Mouse (Mus musculus) monocyte, adult 2 months (primary cell): Measurements from ENCODE around the gene Dmtf1.
A peak's percentile ranks its signal among the peaks of the same experiment; 100 is the strongest.

Experiments
- DNase-seq, 2 experiments: peaks; one replicate each; pipeline ENCODE4 v3.0.0; 2022; ENCODE audit warnings: low spot score in 2 of 2, low read depth in 1 of 2

Gene Dmtf1

DNA sequence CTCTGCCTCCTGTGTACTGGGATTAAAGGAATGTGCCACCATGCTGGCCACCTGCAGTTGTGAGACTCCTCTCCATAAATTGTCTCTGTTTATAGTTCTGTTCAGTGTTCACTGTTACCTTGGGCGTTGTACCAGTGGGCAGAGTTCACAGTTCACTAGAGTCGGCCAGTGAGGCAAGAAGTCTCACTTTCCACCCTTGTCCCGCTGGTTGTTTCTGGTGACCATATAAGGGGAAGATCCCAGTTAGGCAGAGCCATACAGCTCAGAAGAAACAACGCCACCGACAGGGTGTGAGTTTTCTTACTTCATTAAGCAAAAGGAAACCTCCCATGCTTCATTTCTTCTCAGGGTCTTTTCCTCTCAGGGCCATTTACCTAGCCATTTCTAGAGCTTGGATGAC is 53.1 kb downstream of the Dmtf1 start:
- no peak for DNase-seq

DNA sequence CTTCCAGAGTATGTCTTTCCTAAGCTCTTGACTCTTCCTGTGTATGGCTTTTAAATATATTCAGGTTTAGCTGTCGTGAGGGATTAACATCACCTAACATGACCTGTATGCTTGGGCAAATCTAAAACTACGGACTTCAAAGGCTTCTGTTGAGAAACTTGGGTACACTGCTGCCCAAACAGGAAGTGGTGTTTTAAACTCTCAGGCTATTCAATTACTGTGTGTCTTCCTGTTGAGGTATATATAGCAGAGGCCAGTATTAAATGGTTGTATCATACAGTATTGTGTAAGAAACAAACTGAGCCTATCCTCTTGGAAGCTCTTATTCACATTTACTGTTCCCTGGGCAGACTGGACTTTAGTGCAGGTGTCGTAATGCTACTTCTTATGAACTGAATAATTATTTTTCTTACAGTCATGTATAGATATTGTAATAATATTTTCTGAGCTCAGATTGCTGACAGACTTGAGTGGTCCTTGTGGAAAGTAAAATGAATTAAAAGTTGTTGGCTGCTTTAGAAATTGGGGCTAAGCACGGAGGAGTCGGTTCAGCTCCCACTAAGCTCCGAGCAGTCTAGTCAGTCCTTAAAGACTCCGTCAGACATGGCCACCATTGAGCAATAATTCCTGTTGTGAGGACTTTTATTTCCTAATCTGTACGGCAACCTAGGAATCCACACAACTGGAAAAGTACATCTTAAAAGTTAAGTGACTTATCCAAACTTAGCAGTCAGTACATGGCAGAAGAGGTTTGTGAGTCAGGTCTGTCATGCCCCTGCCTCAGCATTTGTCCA is 54.1 kb downstream of the Dmtf1 start:
- DNase-seq: no peak

DNA sequence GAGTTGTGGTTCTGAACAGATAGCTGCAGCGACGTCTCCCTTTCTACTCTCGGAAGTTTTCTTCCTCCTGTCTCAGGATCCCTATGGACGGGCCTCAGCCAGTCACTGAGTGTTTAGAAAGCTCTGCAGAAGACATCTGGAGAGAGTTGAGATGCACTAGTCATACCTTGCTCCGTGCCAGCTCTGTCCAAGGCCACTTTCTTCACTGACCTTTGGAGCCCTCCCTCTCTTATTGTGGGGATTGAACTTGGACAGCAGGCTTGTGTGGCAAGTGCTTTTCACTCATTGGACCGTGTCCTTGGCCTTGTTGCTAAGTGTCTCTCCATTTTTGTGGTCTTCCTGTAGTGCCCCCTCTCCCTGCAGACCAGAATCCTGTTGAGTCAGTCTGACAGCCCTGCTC is 54.8 kb downstream of the Dmtf1 start:
- DNase-seq: no peak

DNA sequence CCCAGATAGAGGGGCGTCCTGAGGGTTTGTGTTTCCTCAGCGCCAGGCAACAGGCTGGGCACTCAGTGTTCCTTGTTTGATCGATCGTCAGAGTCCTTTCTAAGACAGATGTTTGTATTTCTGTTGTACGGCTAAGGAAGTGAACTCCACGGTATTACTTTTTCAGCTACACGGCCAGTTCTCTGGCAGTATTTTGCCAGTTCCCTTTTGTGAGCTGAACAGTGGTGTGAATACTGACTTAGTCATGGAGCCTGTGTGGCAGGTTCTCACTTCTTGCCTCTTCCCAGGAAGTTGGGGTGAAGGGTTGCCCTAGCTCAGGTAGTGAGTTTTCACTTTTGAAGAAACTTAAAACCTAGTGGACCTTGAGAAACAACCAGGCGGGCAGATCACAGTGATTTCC is 57.6 kb downstream of the Dmtf1 start:
- no peak for DNase-seq

DNA sequence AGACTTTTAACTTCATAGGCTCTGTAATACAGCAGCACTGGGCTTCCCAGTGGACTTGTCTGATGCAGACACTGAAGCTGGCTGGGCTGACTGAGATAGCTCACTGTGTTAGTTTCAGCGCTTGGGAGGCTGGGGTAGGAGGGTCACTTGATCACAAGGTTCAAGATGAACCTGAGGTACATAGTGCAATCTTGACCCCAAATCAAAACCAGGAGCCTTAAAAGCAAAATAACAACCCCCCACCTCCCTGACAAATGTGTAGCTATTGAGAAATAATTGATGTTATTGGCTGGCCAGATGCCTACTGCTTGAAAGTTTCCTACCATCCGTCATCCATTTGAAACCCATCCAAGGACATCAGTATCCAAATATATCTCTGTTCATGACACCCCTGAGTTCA is 58.9 kb downstream of the Dmtf1 start:
- DNase-seq: no peak

DNA sequence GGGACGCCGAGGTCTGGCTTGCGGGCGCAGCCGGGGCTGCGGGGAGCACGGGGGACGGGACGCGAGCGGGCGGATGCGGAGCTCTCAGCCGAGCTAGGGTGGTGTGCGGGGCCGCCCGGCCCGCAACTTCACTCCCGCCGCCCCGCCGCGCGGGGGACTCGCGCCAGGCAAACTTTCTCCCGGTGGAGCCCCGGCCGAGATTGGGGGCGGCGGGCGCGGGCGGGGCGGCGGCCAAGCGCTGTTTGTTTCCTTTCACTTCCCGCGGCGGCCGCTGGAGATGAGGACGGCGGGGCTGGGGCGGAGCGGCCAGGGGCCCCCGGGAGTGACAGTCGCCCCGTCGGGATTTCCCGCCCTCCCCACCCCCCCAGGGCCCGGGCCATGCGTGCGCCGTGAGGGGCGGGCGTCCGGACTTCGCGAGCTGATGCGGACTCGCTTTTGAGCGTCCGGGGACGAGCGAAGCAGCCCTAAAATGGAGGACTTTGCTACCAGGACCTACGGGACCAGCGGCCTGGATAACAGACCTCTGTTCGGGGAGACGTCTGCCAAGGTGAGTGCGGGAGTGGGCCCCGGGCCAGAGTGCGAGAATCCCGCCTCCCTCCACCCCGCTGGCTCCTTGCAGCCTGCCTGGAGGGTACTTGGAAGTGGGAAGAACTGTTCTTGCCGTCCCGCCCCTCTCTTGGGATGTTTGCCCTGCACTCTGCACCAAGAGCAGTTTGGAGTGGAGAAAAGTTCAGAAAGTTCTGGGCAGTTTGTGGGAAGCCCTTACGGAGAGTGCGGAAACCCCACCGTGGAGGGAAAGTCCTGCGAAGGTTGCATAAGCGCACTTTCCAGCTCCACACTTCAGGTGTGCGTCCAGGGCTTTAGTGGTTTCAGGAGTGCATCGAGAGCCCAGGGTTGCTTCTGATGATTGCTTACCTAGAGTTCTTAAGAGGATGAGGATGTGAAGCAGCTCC is 60.5 kb downstream of the Dmtf1 start:
- DNase-seq: peak in 1 of 2 experiments; percentile 24

DNA sequence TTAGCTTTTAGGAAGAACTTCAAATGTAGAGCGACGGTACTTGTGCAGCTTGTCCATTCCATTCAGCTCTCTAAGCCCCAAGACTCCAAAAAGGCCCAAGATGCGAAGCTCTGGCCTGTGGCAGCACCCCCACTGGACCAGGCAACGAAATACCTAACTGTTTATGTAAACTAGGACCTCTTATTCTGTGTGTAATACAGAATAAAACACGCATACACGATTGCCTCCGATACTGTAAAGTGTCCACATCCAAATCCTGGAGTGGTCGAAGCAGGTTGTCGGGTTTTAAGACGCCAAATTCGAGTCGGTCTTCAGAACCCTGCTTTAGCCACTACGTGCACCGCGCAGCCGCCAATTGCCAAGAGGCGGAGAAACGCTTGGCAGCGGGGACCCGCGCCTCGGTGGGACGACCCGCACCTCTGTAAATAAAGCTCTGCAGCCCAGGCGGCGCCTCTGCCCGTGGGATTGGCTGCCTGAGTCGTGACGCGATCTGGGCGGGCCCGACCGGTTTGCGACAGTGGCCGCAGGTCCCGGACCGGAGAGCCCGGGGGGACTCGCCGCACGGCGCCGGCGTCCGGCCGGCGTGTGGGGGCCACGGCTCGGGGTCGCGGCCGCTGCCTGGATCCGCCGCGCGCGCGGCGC is 61.2 kb downstream of the Dmtf1 start, which contains the start of gene Tmem243:
Gene Tmem243, plus strand, starts transcription at position 462 of the 642 bp plus-strand sequence.
- peak; percentile 46 to 70 for DNase-seq

DNA sequence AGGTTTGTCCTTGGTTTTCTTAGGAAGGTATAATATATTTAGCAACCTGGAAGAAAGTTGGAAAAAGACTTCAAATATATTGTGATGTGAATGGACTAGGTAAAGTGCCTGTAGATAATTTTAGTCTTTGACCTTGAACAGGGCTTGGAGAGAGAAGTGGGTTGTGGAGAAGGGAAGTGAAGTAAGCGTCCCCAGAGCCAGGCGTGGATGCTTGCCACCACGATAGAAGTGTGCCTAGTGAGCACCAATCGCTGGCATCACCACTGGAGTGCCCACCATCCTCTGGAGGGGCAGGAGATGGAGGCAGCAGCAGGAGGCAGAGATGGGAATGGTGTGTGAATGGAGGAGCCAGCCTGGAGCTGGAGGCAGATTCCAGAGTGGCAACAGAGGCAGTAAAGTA is 68.1 kb downstream of the Dmtf1 start:
- no peak for DNase-seq

DNA sequence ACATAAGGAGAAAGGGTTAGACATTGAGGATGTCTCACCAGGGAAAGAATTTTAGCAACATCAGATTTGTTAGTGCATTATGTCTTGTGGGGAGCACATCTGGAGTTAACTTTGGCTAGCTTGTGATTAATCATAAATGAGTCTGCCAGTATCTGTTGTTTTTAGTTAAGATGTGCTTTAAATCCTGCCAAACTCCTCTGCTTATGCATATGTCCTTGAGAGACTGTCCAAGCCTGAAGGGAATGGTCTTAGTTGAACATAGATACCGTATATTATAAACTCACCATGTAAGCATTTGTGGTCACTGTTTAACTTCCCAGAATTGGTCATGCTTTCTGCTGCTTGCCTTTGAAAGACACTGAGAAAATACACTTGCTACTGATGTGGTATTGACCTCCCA is 68.9 kb downstream of the Dmtf1 start:
- DNase-seq: no peak

DNA sequence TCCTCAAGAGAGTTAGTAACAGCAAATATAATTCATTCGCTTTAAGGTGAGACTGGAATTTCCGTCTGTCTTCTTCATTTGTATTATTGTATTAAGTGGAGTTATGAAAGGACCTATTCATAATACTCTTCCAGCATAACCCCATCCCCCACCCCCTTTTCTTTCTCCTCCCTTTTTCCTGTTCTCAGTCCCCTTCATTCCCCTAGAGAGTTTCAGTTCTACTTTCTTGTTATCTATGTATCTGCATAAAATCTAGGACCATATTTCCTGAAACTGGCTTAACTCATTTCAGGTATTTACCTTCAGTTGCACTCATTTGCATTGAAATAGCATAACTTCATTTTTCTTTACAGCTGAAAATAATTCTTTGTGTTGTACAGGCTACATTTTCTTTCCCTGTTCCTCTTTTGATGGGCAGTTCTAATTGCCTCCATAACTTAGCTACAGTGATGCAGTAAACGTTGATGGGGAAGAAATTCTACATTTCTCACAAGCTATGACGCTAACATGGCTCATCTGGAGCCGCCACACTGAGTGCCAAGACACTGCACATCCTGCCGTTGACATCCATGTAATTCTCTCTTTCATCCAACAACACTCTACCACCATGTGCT is 71.0 kb downstream of the Dmtf1 start:
- no peak for DNase-seq

DNA sequence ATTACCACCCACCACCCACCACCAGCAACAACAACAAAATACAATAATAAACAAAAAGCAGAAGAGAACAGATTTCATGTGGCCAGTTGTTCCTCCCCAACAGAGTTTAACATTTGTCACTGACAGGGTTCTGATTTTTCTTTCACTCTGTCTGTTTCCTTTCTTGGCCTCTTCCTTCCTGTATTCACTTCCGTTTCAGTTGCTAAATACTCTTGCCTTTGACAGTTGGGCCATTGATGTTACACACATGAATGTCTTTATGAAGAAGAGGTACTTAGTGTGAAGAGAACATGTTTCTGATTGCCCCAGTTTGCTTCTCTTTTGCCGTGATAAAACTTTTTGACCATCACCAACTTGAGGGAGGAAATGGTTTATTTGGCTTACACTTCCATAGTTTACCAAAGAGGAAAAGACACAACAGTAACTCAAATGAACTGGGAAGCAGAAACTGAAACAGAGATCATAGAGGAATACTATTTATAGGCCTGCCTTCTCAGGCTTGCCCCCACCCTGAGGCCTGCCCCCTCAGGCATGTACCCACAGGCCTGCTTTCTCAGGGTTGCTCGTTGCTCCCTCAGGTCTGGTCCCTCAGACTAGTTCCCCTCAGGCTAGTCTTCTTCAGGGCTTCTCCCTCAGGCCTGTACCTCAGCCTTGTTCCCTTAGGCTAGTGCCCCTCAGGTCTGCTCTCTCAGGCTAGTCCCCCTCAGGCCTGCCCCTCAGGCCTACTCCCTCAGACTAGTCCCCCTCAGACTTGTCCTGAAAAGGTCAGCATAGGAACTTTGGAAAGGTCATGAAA is 74.5 kb downstream of the Dmtf1 start:
- DNase-seq: no peak

DNA sequence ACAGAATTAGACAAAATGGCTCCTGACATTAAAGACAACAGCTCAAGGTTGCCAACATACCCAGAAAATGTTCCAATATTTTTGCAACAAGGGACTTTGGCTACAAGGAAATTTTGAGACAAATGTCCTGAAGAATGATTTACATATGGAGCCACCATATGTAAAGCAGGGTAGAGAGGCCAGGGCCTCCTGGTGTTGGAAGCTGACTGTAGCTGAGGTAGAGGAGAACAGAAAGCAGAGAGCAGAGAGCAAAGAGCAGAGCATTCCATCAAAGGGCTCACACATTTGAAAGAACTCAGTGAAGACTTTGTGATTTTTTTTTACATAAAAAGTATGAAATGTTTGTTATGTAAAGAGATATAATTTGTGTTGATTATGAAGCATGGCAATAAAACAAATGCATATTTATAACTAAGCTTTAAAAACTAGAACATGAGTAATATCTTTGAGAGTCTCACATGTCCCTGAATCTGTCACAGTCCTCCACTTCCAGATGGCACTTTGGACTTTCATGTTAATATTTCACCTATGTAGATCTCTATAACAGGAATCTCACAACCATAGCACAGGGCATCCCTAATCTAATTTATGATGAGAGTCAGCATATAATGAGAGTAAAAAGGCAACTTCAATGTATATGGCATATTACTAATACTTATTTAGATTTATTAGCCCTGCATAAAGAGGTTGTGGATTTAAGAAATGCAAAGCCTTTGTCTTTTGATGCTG is 81.6 kb downstream of the Dmtf1 start:
- no peak for DNase-seq

DNA sequence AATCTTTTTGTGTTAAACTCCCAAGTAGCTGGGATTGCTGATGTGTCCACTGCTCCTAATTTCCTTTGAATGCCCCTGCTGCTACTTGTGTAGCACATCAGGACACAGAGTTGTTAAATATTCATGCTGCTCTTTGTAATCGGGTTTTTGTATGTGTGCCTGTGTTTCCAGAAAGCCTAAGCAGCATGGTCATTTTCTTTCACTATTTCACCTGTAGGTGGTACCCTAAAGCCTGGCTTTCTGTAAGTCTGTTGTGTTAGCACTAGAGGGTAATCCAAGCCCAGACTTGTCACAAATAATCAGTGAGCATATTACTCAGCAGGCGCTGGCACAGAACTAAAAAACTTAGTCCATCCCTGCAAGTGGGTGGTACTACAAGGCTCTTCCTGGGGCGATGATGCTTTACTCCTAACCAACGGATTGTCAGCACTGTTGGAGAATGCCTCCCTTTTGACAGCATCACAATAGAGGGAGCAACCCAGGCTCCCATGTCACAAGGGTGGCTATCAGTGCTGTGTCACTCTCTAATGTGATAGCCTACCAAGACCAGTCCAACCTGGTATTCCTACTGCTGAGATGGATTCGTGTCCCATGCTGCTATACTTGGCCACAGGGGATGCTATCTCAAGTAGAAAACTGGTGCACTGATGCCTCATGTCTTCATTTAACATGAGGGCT is 88.3 kb downstream of the Dmtf1 start:
- no peak for DNase-seq

DNA sequence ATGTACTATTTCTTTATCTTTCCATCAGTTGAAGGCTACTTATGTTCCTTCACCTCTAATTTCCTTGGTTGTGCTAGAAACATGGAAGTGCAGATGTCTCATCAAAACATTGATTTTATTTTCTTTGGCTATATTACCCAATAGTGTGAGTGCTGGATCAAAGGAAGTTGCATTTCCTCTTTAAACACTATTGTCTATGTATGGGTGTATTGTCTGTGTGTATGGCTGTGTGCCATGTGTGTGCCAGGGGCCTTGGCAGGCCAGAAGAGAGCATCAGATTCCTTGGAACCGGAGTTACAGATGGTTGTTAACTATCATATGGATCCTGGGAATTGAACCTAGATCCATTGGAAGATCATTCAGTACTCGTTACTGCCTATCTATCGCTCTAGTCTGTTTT is 90.2 kb downstream of the Dmtf1 start:
- no peak for DNase-seq

DNA sequence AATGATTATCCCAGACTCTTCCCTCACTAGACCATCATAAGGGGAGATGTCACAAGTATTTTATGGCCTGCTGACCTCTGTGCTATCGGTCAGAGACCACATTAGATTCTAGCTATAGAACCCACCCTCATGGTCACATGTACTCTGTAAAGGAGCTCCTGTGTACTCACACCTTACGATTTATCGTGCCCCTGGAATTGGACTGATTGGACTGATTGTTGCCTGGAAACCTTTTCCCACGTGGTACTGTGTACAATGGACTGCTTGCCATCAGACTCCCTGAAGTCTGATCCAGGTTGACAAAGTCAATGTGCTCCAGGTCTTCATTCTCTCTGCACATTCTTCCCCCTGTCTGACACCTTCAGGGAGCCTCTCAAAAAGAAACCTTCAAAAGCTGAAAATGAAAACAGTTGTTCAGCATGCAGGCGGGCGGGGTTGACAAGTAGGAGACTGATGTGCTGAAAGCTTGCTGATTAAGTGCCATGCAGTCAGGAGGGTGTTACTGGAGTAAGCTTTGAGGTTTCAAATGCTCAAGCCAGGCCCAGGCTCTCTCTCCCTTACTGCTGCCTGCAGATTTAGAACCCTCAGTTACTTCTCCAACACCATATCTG is 91.9 kb downstream of the Dmtf1 start:
- DNase-seq: no peak

DNA sequence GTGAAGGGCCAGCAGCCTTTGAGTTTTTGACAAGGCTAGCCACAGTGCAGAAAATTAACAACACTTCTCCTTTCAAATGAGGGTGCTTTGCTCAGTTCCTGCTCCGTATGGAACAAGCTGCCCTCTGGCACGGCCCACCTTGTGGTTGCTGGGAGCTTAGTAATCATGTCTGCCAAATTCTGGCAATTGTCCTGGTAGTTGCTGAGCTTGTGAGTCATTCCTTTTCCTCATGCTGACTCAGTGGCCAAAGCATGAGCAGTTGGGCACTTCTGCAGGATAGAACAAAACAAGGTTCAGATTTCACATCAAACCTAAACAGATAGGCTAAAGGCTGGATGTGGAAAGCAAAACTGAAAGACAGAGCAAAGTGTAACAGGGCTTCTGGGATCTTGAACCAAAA is 92.7 kb downstream of the Dmtf1 start:
- DNase-seq: peak; percentile 13 to 21
